Mouse (Mus musculus): ENCODE data around the gene Cuedc2.

Gene Cuedc2

DNA sequence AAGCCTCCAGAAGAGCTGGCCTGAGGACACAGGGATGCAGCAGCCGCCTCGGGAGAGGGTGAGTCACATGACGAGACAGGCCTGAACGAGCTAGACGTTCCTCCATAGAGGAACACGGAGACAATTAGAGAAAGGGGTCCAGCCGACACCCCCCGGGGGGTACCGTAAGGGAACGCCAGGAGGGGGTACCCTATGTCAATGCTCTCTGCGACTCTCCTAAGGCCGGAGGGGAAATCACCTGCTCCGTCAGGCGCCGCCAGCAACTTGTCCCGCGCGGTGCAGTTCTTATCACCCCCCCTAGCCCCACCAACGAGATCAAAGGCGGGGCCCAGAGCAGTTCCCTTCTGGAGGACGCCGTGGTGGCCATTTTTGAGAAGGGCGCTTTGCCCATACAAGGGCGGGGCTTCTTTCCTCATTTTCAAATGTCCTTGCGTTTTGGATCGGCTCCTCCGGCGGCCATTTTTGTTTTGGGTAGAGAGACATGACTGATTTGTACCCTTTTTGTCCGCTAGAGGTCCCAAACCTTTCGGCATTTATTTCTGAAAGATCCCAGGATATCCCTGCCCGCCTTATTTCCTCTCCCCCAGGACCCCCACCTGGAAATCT is at the start of gene Cuedc2:
Gene Cuedc2 (minus strand): TSS at position 372 of the 606 bp plus-strand sequence.
- peak; percentile 97 for DNase-seq (ENCODE audit: low read depth, low spot score)

- no peak for DNase-seq (ENCODE audit: low read depth, low spot score)
Measured at GRCm38 (mm10) chr19:46382275-46382674, 43.8 kb upstream of the Cuedc2 start.

- DNase-seq (ENCODE audit: low read depth, low spot score): no peak
Measured at GRCm38 (mm10) chr19:46375891-46376290, 37.4 kb upstream of the Cuedc2 start.

- no peak for DNase-seq (ENCODE audit: low read depth, low spot score)
Measured at GRCm38 (mm10) chr19:46375489-46375888, 37.0 kb upstream of the Cuedc2 start.

- DNase-seq (ENCODE audit: low read depth, low spot score): no peak
Measured at GRCm38 (mm10) chr19:46374477-46375088, 36.1 kb upstream of the Cuedc2 start.

GRCm38 (mm10) chr19:46369204-46369603 is 30.7 kb upstream of the Cuedc2 start:
- DNase-seq (ENCODE audit: low read depth, low spot score): no peak

- DNase-seq (ENCODE audit: low read depth, low spot score): no peak
Measured at GRCm38 (mm10) chr19:46367798-46368590, 29.5 kb upstream of the Cuedc2 start.

GRCm38 (mm10) chr19:46363294-46364009 is 24.9 kb upstream of the Cuedc2 start:
- no peak for DNase-seq (ENCODE audit: low read depth, low spot score)

- no peak for DNase-seq (ENCODE audit: low read depth, low spot score)
Measured at GRCm38 (mm10) chr19:46362104-46362503, 23.6 kb upstream of the Cuedc2 start.

DNA sequence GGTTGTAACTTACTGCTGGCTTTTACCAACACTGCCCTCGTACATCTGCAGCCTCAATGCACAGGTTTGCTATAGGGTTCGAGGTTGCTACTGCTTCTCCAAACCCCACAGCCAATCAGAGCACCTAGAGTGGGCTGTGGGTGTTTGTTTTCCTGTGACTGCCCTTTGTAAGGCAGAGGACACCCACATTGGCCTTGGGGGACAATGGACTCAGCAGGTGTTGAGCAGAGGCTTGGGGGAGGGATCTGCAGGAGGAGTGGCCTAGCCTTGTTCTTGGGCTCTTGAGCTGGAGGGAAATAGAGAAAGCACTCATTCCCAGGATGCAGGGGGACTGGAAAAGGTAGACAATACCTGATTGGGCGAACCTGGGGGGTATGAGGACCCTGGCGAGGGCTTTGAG is 19.9 kb upstream of the Cuedc2 start:
- no peak for DNase-seq (ENCODE audit: low read depth, low spot score)

- DNase-seq (ENCODE audit: low read depth, low spot score): no peak
Measured at GRCm38 (mm10) chr19:46357344-46358280, 19.1 kb upstream of the Cuedc2 start.

GRCm38 (mm10) chr19:46356701-46357138 is 18.2 kb upstream of the Cuedc2 start:
- DNase-seq (ENCODE audit: low read depth, low spot score): peak; percentile 89

DNA sequence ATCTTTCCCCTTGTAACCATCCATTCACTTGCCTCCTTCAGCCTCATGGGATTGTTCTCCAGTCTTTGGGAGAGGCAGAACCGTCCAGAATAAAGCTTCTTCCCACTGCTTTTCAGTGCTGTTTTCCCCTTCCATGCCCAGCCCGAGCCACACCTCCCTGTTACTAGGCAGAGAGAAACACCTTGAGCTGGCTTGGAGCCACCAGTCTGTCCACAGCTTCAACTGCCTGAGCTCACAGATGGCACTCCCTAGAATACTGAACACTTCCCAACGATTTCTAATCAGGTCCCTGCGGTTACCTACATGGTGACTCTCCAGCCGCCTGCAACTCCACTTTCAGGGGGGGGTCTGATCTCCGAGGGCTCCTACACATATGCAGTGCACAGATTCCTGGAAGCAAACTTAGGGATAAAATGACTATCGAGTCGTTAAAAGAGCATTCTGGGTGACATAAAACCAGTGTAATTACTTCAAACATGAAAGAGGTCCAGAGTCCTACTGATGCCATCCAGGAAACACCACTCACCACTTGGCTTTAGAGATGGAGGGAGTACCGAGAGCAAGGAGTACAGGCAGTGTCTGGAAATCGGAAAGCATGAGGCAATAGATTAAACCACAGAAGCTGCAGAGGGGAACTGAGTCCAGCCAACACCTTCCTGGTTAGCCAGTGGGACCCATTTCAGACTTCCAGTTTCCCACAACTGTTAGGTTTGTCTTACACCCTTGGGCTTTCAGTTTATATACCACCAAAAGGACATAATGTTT is 11.8 kb upstream of the Cuedc2 start, which contains the start of gene 2310034G01Rik:
Gene 2310034G01Rik (minus strand): TSS at position 135 of the 765 bp plus-strand sequence.
- DNase-seq (ENCODE audit: low read depth, low spot score): no peak

GRCm38 (mm10) chr19:46349550-46349949 is 11.0 kb upstream of the Cuedc2 start:
- no peak for DNase-seq (ENCODE audit: low read depth, low spot score)

GRCm38 (mm10) chr19:46348761-46349458 is 10.4 kb upstream of the Cuedc2 start:
- no peak for DNase-seq (ENCODE audit: low read depth, low spot score)

DNA sequence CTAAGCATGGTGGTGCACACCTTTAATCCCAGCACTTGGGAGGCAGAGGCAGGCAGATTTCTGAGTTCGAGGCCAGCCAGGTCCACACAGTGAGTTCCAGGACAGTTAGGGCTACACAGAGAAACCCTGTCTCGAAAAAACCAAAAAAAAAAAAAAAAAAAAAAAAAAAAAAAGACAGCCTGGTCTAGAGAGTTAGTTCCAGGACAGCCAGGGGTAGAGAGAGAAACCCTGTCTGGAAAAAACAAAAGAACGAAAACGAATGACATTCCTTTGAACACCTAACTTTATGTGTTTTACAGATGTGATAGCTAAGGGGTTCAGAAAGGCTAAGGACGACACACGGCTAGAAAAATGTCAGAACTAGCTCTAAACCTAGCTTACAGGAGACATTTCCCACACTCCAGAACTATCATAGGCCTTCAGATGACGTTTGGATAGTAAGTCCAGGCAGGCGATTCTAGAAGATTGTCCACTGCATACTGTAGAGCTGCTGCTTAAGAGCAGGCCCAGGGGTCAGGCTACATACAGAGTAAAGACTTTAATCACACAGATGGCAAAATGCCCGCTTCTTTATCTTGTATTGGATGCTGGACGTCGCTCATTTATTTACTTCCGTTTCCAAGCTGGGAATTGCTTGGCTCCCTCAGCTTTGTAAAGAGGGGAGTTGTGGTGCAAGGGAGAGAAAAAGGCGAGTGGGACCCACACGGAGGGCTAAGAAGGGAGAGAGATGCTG is 9.6 kb upstream of the Cuedc2 start:
- no peak for DNase-seq (ENCODE audit: low read depth, low spot score)

DNA sequence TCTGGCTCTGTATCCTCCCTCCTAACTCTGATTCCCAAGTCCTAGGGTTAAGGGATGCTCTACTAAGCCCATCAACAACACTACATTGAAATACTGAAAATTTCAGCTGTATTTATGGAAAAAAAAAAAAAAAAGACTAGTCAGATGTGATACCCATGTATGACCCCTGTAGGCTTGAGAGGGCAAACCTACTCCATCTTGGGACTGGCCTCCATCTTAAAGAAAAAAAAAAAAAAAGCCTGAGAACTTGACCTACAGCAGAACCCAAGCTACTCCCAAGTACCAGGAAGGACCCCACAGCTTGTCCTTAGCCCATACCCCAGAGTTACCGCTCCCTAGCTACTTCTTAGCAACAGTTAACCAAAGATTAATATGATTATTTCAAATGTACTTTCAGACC is 8.6 kb upstream of the Cuedc2 start:
- no peak for DNase-seq (ENCODE audit: low read depth, low spot score)

DNA sequence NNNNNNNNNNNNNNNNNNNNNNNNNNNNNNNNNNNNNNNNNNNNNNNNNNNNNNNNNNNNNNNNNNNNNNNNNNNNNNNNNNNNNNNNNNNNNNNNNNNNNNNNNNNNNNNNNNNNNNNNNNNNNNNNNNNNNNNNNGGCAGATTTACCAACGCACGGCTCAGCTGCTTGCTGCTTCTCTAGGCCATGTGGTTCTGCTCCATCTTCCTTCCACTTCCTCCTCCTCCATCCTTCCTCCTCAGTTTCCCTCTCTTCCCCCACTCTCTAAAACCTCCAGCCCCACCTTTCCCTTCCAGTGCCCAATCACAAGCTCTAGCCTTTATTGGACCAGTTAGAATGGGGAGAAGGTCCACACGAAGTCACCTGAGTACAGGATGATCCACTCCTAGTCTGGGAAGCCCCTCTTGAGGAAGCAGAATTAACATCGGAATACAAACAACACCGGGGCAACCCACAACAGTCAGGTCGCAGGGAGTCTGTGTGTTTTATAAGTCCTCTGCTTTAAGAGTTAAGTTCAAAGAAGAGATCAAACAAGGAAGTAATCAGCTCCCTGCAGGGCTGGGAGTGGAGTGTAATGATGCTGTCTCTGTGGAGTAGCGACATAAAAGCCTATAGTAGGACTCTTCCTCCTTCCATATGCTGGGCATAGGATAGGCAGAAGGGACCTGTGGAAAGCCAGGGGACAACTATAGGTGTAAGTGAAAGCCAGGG is 6.4 kb upstream of the Cuedc2 start:
- no peak for DNase-seq (ENCODE audit: low read depth, low spot score)
